Mouse (Mus musculus) embryonic stem cell, embryonic (primary cell): Measurements from ENCODE around the gene Plekha4.

Source experiments
- CTCF ChIA-PET, 4 experiments: fragments of 300-600 bp in 2 of 4; fragments of 350-600 bp in 2 of 4; sonication (Branson Sonifier 250); formaldehyde crosslinking; loops; one replicate each; lab custom pipeline; 2022; ENCODE audit warnings: inconsistent platforms in 2 of 4; lab: Charles Lee
- POLR2A ChIA-PET, 4 experiments: fragments of 300-600 bp in 2 of 4; fragments of 350-600 bp in 2 of 4; sonication (Branson Sonifier 250); formaldehyde crosslinking; loops; one replicate each; lab custom pipeline; 2022; ENCODE audit warnings: antibody characterized with exemption in 4 of 4, inconsistent platforms in 1 of 4; lab: Charles Lee

Plekha4 gene

GRCm38 (mm10) chr7:45564811-45565210 lies 38.7 kb downstream of the Plekha4 start:
- CTCF ChIA-PET, result interaction anchor here in 2 of 4 experiments (0.8 to 2.3 kb wide), 4 partner anchors 9 to 25 kb away, joined by 4 to 13 read pairs (median 6); no protein-coding TSS in a partner anchor
- POLR2A ChIA-PET, result interaction anchor here (0.7 to 46.0 kb wide), 16 partner anchors 6 to 105 kb away, joined by 3 to 1068 read pairs (median 60); partner anchors contain the start of genes Plekha4 (in 3 of the 4), Ppp1r15a (in 3 of the 4), Bax (in 2 of the 4) and Ftl1 (in 2 of the 4)

GRCm38 (mm10) chr7:45565446-45565845 lies 39.3 kb downstream of the Plekha4 start:
- ChIA-PET POLR2A (interaction anchor here (0.7 to 46.0 kb wide), 27 partner anchors 7 to 169 kb away, joined by 3 to 1068 read pairs (median 11); partner anchors contain the start of genes Ftl1 (in 3 of the 4), Bax (in 2 of the 4), Hsd17b14 (in 2 of the 4) and Plekha4 (in 2 of the 4)), CTCF (interaction anchor here in 2 of 4 experiments (1.0 to 2.3 kb wide), 5 partner anchors 9 to 24 kb away, joined by 4 to 13 read pairs (median 5); no protein-coding TSS in a partner anchor)

- POLR2A ChIA-PET, result interaction anchor here (0.5 to 46.0 kb wide), 70 partner anchors 5 to 413 kb away, joined by 3 to 1068 read pairs (median 8); partner anchors contain the start of genes Bax (in 3 of the 4), Ftl1 (in 3 of the 4), Hsd17b14 (in 3 of the 4) and Plekha4 (in 3 of the 4)
- CTCF ChIA-PET, result interaction anchor here (0.6 to 2.6 kb wide), 19 partner anchors 7 to 262 kb away, joined by 3 to 17 read pairs (median 5); partner anchors contain the start of gene Dhdh (in 1 of the 4)
These were observed 41.1 kb downstream of the Plekha4 start for GRCm38 (mm10) chr7:45567112-45567779.

- POLR2A ChIA-PET, result interaction anchor here (0.5 to 46.0 kb wide), 99 partner anchors 4 to 858 kb away, joined by 3 to 1068 read pairs (median 6); partner anchors contain the start of genes Bax (in 3 of the 4), Ftl1 (in 3 of the 4), Hsd17b14 (in 3 of the 4) and Plekha4 (in 3 of the 4)
- CTCF ChIA-PET, result interaction anchor here (0.6 to 2.6 kb wide), 29 partner anchors 8 to 306 kb away, joined by 3 to 17 read pairs (median 4); partner anchors contain the start of genes Dhdh (in 1 of the 4) and Ruvbl2 (in 1 of the 4)
These were observed 41.8 kb downstream of the Plekha4 start for GRCm38 (mm10) chr7:45567780-45568516.

GRCm38 (mm10) chr7:45568601-45569473 lies 42.7 kb downstream of the Plekha4 start:
- ChIA-PET POLR2A (interaction anchor here (0.5 to 46.0 kb wide), 101 partner anchors 3 to 1195 kb away, joined by 3 to 1068 read pairs (median 6); partner anchors contain the start of genes Bax (in 3 of the 4), Ftl1 (in 3 of the 4), Hsd17b14 (in 3 of the 4) and Plekha4 (in 3 of the 4)), CTCF (interaction anchor here (0.6 to 2.6 kb wide), 28 partner anchors 9 to 263 kb away, joined by 3 to 17 read pairs (median 4); partner anchors contain the start of gene Ruvbl2 (in 1 of the 4))

- POLR2A ChIA-PET, result interaction anchor here in 3 of 4 experiments (0.6 to 46.0 kb wide), 26 partner anchors 12 to 175 kb away, joined by 3 to 1068 read pairs (median 22); partner anchors contain the start of genes Plekha4 (in 3 of the 3), Ppp1r15a (in 3 of the 3), Bax (in 2 of the 3) and Hsd17b14 (in 2 of the 3)
- CTCF ChIA-PET, result interaction anchor here in 2 of 4 experiments (0.5 to 1.6 kb wide), 3 partner anchors 19 to 1793 kb away, joined by 3 to 5 read pairs (median 3); no protein-coding TSS in a partner anchor
These were observed 44.1 kb downstream of the Plekha4 start, which contains the start of gene Bcat2 for GRCm38 (mm10) chr7:45570103-45570741. Bcat2 (plus strand) TSS chr7:45570153.

- ChIA-PET CTCF (interaction anchor here in 3 of 4 experiments (0.5 to 1.4 kb wide), 5 partner anchors 11 to 329 kb away, joined by 3 to 5 read pairs (median 3); no protein-coding TSS in a partner anchor), POLR2A (interaction anchor here (0.5 to 46.0 kb wide), 29 partner anchors 10 to 257 kb away, joined by 3 to 1068 read pairs (median 4); partner anchors contain the start of genes Plekha4 (in 3 of the 4), Ppp1r15a (in 3 of the 4), Hsd17b14 (in 2 of the 4) and Tulp2 (in 2 of the 4))
These were observed 45.8 kb downstream of the Plekha4 start for GRCm38 (mm10) chr7:45571966-45572365.

GRCm38 (mm10) chr7:45573954-45574353 lies 47.8 kb downstream of the Plekha4 start:
- ChIA-PET POLR2A (interaction anchor here in 3 of 4 experiments (0.6 to 46.0 kb wide), 23 partner anchors 2 to 751 kb away, joined by 3 to 1068 read pairs (median 10); partner anchors contain the start of genes Ftl1 (in 2 of the 3), Hsd17b14 (in 2 of the 3), Plekha4 (in 2 of the 3) and Ppp1r15a (in 2 of the 3)), CTCF (interaction anchor here in 2 of 4 experiments (0.7 to 3.1 kb wide), 8 partner anchors 8 to 350 kb away, joined by 3 to 9 read pairs (median 4); no protein-coding TSS in a partner anchor)

GRCm38 (mm10) chr7:45574472-45575379 lies 48.6 kb downstream of the Plekha4 start:
- POLR2A ChIA-PET, result interaction anchor here (0.5 to 46.0 kb wide), 24 partner anchors 3 to 426 kb away, joined by 3 to 1068 read pairs (median 6); partner anchors contain the start of genes Plekha4 (in 3 of the 4), Ppp1r15a (in 3 of the 4), Ftl1 (in 2 of the 4) and Hsd17b14 (in 2 of the 4)

GRCm38 (mm10) chr7:45585923-45586322 lies 59.8 kb downstream of the Plekha4 start:
- ChIA-PET CTCF (interaction anchor here in 3 of 4 experiments (0.6 to 2.6 kb wide), 19 partner anchors 10 to 423 kb away, joined by 3 to 8 read pairs (median 3); partner anchors contain the start of gene Nucb1 (in 1 of the 3)), POLR2A (interaction anchor here in 3 of 4 experiments (0.6 to 46.0 kb wide), 30 partner anchors 11 to 467 kb away, joined by 3 to 1068 read pairs (median 4); partner anchors contain the start of genes Ftl1 (in 2 of the 3), Plekha4 (in 2 of the 3), Ppp1r15a (in 2 of the 3) and Bcat2 (in 1 of the 3))

More at GRCm38 (mm10) chr7:45574472-45575379, 48.6 kb downstream of the Plekha4 start:
- CTCF ChIA-PET, result interaction anchor here in 2 of 4 experiments (0.7 to 3.1 kb wide), 8 partner anchors 9 to 108 kb away, joined by 3 to 9 read pairs (median 4); no protein-coding TSS in a partner anchor

- CTCF ChIA-PET, result interaction anchor here (0.5 to 2.5 kb wide), 28 partner anchors 10 to 1050 kb away, joined by 3 to 35 read pairs (median 8); partner anchors contain the start of genes Kcna7 (in 2 of the 4) and Hsd17b14 (in 1 of the 4)
- POLR2A ChIA-PET, result interaction anchor here (0.6 to 46.0 kb wide), 32 partner anchors 11 to 227 kb away, joined by 3 to 1068 read pairs (median 4); partner anchors contain the start of genes Bcat2 (in 2 of the 4), Plekha4 (in 2 of the 4), Ppp1r15a (in 2 of the 4) and Ftl1 (in 1 of the 4)
These were observed 61.8 kb downstream of the Plekha4 start for GRCm38 (mm10) chr7:45587631-45588592.

GRCm38 (mm10) chr7:45589173-45589572 lies 63.0 kb downstream of the Plekha4 start:
- CTCF ChIA-PET, result interaction anchor here (0.6 to 2.9 kb wide), 80 partner anchors 8 to 357 kb away, joined by 3 to 35 read pairs (median 5); partner anchors contain the start of genes Kcna7 (in 2 of the 4), Bcat2 (in 1 of the 4), Gys1 (in 1 of the 4) and Hrc (in 1 of the 4)
- POLR2A ChIA-PET, result interaction anchor here (0.5 to 46.0 kb wide), 73 partner anchors 8 to 358 kb away, joined by 3 to 1068 read pairs (median 4); partner anchors contain the start of genes Ftl1 (in 3 of the 4), Bcat2 (in 2 of the 4), Hsd17b14 (in 2 of the 4) and Kcna7 (in 2 of the 4)
